Mouse (Mus musculus) intestine, embryonic 14.5 days (tissue): ENCODE data around the gene Macrod1. TPM values are rescaled to one million over a fixed set of nuclear protein-coding genes. Genes with fewer than 3 reads are reported as not detected.

Experiments
- ATAC-seq: fragments of 200-750 bp; cut with Nextera tagmentation; replicated peaks from 2 replicates; pipeline ENCODE4 v1.8.0; 2017; ENCODE audit warnings: low read depth, moderate number of reproducible peaks, moderate TSS enrichment, moderate library complexity; ENCODE audit not compliant: low FRiP score, low TSS enrichment
- DNase-seq: peaks from one replicate; pipeline ENCODE4 v3.0.0-alpha.2; 2018; ENCODE audit warnings: low spot score
- H3K27ac ChIP-seq: fragments of 300-500 bp; sonication (generic); 2 replicates; pipeline ENCODE4 v1.5.1; 2014; ENCODE audit warnings: low read depth, mild to moderate bottlenecking, control low read depth
- H3K27me3 ChIP-seq: fragments of 300-500 bp; sonication (generic); replicated peaks from 2 replicates; pipeline ENCODE4 v1.6.1; 2014; ENCODE audit warnings: low read length, control low read depth; ENCODE audit not compliant: control insufficient read depth, insufficient read depth
- H3K36me3 ChIP-seq: fragments of 300-500 bp; sonication (generic); 2 replicates; pipeline ENCODE4 v1.6.1; 2014; ENCODE audit warnings: low read length, control low read depth; ENCODE audit not compliant: control insufficient read depth, insufficient read depth
- H3K4me1 ChIP-seq: fragments of 300-500 bp; sonication (generic); replicated peaks from 2 replicates; pipeline ENCODE4 v1.6.1; 2014; ENCODE audit warnings: low read length, control low read depth, mixed read lengths; ENCODE audit not compliant: control insufficient read depth, insufficient read depth
- H3K4me2 ChIP-seq: fragments of 300-500 bp; sonication (generic); 2 replicates; pipeline ENCODE4 v1.6.1; 2014; ENCODE audit warnings: low read length
- H3K4me3 ChIP-seq: fragments of 300-500 bp; sonication (generic); 2 replicates; pipeline ENCODE4 v1.5.1; 2014; ENCODE audit warnings: low read depth, low read length, control low read depth, mixed read lengths
- H3K9ac ChIP-seq: fragments of 300-500 bp; sonication (generic); 2 replicates; pipeline ENCODE4 v1.6.1; 2014; ENCODE audit warnings: mild to moderate bottlenecking, low read length
- H3K9me3 ChIP-seq: fragments of 300-500 bp; sonication (generic); 2 replicates; pipeline ENCODE4 v1.6.1; 2016; ENCODE audit warnings: low read length, control low read depth; ENCODE audit not compliant: control insufficient read depth
- WGBS: fragments of 180-500 bp; shearing (Covaris S2); extraction: QIAGEN DNeasy Blood & Tissue Kit; methylation state at CpG from one replicate; pipeline ENCODE4 v1.1.7; 2014; 5-methylcytosine and 5-hydroxymethylcytosine counted together
- polyA plus RNA-seq: library from polyadenylated mRNA; unstranded; fragments of >200 nt; fragmentation: Nextera tagmentation; extraction: Ambion mirVana; gene quantifications from 2 replicates; pipeline ENCODE4 v1.2.1, GENCODE M21; 2014

The Macrod1 gene
- polyA plus RNA-seq, 1 experiment from 2014 or later, result 8.5 TPM

DNA sequence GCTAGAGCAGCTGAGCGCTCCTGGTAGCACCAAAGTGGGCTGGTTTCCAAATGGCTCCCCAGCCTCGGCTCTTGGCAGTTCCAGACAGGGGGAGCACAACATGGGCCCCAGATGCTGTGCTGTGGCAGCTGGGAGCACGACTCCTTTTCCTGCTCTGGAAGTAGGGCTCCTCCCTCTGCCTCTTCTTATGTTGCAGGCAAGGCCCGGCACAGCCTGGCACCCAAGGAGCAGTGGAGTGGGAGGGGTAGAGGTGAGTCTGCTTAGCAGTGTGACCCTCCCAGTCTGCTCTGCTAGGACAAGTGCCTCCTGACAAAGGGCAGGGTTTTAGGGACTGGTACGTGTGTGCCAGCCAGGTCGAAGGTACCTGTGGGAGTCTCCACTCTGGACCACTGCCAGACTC, 54.3 kb downstream of the Macrod1 start:
- H3K9ac ChIP-seq, result no peak overlapping the region
- no peak overlapping the region for H3K27ac ChIP-seq
- H3K4me1 ChIP-seq, result peaks cover 15% of the 10 kb centered on the region; the same call in 1 of the 2 replicates
- H3K4me3 ChIP-seq, result no peak overlapping the region
- H3K9me3 ChIP-seq, result no peaks in the 10 kb centered on the region
- no peaks in the 10 kb centered on the region for H3K36me3 ChIP-seq
- no peak overlapping the region for H3K4me2 ChIP-seq
- no peaks in the 10 kb centered on the region for H3K27me3 ChIP-seq
- 47% methylated on average over 6 of the region's 6 CpGs for WGBS
- DNase-seq, result no peak
- no peak for ATAC-seq

DNA sequence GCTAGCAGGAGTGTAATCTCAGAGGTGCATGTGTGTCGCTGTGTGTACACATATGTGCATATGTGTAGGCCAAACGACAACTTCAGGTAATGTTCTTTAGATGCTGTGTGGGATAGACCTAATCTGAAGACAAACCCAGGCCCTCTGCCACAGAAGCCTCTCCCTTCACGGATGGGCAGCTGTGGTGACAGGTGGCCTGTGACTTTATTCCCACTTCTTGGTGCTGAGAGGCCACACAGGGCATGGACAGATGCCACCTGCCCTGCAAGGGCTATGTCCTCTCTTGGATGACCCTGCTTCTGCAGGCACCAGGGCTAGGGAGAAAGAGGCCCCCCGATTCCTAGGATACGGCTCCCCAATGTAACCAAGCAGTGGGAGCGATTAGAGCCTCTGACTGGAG, 54.7 kb downstream of the Macrod1 start:
- Histone ChIP-seq H3K27me3 (no peaks in the 10 kb centered on the region), H3K9ac (no peak overlapping the region), H3K4me2 (no peak overlapping the region), H3K4me1 (peaks cover 15% of the 10 kb centered on the region; the same call in 1 of the 2 replicates), H3K27ac (no peak overlapping the region), H3K9me3 (no peaks in the 10 kb centered on the region), H3K36me3 (no peaks in the 10 kb centered on the region), H3K4me3 (no peak overlapping the region)
- DNase-seq (no peak), ATAC-seq (no peak)
- 87% methylated on average over 6 of the region's 6 CpGs for WGBS

DNA sequence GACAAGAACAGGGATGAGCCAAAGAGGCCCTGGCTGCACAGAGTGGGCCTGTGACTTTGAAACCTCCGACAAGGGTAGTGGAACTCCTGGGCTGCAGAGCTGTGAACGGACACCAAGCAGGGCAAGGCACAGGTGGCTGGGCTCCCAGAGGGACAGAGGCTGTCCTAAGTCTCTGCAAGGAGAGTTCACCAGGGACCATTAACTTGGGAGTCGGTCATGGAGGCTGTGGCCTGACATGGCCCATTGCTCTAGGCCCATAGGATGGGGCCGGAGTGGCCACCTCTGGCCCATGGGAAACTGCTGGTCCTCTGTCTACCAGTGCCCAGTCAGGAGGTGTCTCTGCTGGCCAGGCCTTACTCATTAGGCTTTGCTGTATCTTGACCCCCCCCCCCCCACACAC, 55.1 kb downstream of the Macrod1 start:
- H3K4me1 ChIP-seq, result peaks cover 17% of the 10 kb centered on the region; the same call in 1 of the 2 replicates
- no peaks in the 10 kb centered on the region for H3K27me3 ChIP-seq
- H3K36me3 ChIP-seq, result no peaks in the 10 kb centered on the region
- no peaks in the 10 kb centered on the region for H3K9me3 ChIP-seq
- H3K4me2 ChIP-seq, result no peak overlapping the region
- no peak overlapping the region for H3K9ac ChIP-seq
- DNase-seq (no peak), ATAC-seq (no peak)
- H3K4me3 ChIP-seq, result no peak overlapping the region
- 91% methylated on average over 4 of the region's 4 CpGs for WGBS
- H3K27ac ChIP-seq, result no peak overlapping the region

DNA sequence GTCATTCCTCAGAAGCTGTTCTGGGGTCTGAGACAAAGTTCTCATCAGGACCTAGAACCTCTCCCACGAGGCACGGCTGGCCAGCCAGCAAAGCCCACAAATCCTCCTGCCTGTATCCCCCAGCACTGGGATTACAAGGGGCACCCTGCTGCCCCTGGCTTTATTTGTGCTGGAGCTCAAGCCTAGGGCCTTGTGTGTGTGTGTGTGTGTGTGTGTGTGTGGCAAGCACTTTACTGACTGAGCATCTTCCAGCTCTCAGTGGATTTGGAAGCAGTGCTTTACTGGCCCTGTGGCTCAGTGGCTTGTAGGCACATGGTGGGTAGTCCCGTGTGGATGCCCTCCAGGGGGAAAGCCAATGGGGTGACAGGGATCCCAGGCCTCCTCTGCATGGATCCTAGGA, 56.0 kb downstream of the Macrod1 start:
- no peaks in the 10 kb centered on the region for H3K27me3 ChIP-seq
- ATAC-seq, result no peak
- 56% methylated on average over 3 of the region's 3 CpGs for WGBS
- H3K4me1 ChIP-seq, result peaks cover 23% of the 10 kb centered on the region; the same call in 1 of the 2 replicates
- DNase-seq, result no peak
- H3K27ac ChIP-seq, result no peak overlapping the region
- H3K4me3 ChIP-seq, result no peak overlapping the region
- H3K9ac ChIP-seq, result no peak overlapping the region
- H3K4me2 ChIP-seq, result no peak overlapping the region
- H3K36me3 ChIP-seq, result no peaks in the 10 kb centered on the region
- no peaks in the 10 kb centered on the region for H3K9me3 ChIP-seq

DNA sequence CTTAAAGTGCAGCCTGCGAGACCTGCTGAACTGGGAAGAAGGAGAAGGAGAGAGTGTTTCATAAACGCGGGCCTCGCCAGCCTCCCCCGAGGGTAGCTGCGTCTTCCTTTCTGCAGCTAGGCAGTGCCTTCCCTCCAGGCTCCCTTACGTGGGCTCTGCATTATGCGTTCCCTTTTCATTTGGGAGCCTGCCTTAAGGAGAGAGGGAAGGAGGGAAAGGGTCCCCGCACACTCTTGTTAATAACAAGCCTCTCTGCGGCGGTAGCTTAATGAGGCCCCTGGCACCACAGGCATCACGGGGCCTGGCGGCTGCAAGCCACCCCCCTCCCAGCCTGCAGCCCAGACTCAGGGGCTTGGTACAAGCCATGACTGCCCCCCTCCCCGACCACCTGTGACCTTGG, 57.0 kb downstream of the Macrod1 start:
- H3K27me3 ChIP-seq, result no peaks in the 10 kb centered on the region
- no peak for DNase-seq
- H3K9ac ChIP-seq, result no peak overlapping the region

DNA sequence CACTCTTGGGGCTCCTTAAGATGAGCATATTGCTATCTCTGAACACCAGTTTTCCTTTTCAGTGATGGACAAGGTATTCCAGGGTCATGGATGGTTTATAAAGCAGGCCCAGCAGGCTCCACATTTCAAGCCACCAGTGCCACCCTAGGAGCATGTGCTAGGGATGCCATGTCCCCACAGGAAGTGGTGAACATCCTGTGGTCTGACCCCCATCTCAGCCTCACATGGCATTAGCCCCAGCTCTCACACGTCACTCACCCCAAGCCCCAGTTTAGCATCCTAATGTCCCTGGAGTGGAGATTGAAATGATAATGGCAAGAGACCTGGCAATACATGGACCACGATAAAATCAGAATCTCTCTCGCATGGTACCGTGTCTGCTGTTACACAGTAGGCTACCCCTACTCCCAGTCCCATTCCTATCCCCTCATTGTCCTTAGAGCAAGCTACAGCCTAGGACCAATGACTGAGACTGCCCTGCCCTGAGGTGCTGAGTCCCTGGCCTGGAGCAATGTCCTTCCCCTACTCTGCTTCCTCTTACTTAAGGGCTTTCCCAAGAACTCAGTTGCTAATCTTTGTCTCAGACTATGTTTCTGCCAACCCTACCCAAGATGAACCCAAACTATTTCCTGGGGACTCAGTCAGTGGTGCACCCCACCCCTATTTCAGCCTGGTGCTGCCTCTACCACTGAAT, 59.6 kb downstream of the Macrod1 start:
- no peaks in the 10 kb centered on the region for H3K27me3 ChIP-seq
- no peak overlapping the region for H3K9ac ChIP-seq
- H3K36me3 ChIP-seq, result no peaks in the 10 kb centered on the region
- WGBS, result 88% methylated on average over 4 of the region's 4 CpGs
- no peak overlapping the region for H3K4me2 ChIP-seq
- peaks cover 12% of the 10 kb centered on the region; the same call in 1 of the 2 replicates for H3K4me1 ChIP-seq
- DNase-seq (no peak), ATAC-seq (no peak)
- H3K4me3 ChIP-seq, result no peak overlapping the region
- H3K27ac ChIP-seq, result no peak overlapping the region
- H3K9me3 ChIP-seq, result no peaks in the 10 kb centered on the region

More for the DNA sequence above, 57.0 kb downstream of the Macrod1 start:
- H3K27ac ChIP-seq, result no peak overlapping the region
- no peak for ATAC-seq
- H3K36me3 ChIP-seq, result no peaks in the 10 kb centered on the region
- H3K4me3 ChIP-seq, result no peak overlapping the region
- H3K9me3 ChIP-seq, result no peaks in the 10 kb centered on the region
- peaks cover 23% of the 10 kb centered on the region; the same call in 1 of the 2 replicates for H3K4me1 ChIP-seq
- WGBS, result 41% methylated on average over 14 of the region's 14 CpGs
- no peak overlapping the region for H3K4me2 ChIP-seq

DNA sequence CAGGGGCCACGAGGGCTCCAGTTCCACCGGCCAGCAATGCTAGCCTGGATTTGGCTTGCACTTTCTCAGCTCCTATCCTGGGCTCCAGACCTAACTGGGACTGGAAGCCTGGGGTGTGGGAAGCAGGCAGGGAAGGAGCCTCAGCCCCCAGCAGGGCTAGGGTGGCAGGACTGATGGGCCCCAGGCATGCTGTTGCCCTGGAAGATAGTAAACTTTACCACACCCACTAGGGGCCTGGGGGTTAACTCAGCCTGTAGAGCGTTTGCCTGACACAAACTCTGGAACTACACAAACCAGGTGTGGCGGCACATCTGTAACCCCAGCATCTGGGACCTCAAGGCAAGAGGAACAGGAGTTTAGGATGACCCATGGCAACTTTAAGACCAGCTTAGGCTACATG, 60.5 kb downstream of the Macrod1 start:
- ATAC-seq (no peak), DNase-seq (no peak)
- Histone ChIP-seq H3K9ac (no peak overlapping the region), H3K9me3 (no peaks in the 10 kb centered on the region), H3K4me3 (no peak overlapping the region), H3K27me3 (no peaks in the 10 kb centered on the region), H3K4me1 (peaks cover 12% of the 10 kb centered on the region), H3K27ac (no peak overlapping the region), H3K4me2 (no peak overlapping the region), H3K36me3 (no peaks in the 10 kb centered on the region)
- WGBS, result 38% methylated on average over 4 of the region's 4 CpGs

DNA sequence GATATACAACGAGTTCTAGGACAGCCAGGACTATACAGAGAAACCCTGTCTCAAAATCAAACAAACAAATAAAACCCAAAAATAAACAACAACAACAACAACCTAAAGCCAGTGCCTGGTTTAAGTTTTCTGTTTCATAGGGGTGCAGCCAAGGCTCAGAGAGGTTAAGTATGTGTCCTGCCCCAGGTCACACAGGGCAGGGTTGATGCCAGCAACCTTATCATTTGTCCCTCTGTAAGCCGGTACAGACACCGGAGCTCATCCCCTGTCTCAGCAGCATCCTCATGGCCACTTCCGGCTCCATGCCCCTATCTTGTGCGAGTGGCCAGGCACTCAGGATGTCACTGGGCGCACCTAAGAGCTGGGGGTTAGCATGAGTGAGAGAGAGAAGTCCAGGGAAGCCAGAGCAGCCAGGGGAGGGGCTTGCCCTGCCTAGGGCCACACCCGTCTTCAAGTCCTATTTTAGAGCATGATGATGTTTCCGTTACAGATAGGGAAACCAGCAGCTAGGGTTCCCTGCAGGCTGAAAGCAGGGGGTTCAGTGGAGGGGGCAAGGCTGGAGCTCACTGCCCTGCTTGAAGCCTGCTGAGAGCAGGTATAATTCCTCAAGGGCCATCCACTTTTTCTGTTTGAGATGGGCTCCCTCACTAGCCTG, 61.2 kb downstream of the Macrod1 start:
- 68% methylated on average over 8 of the region's 8 CpGs for WGBS
- H3K4me3 ChIP-seq, result no peak overlapping the region
- H3K9ac ChIP-seq, result no peak overlapping the region
- H3K4me2 ChIP-seq, result no peak overlapping the region
- H3K27me3 ChIP-seq, result no peaks in the 10 kb centered on the region
- ATAC-seq (no peak), DNase-seq (no peak)
- no peaks in the 10 kb centered on the region for H3K9me3 ChIP-seq
- H3K4me1 ChIP-seq, result peaks cover 19% of the 10 kb centered on the region
- no peak overlapping the region for H3K27ac ChIP-seq
- no peaks in the 10 kb centered on the region for H3K36me3 ChIP-seq

DNA sequence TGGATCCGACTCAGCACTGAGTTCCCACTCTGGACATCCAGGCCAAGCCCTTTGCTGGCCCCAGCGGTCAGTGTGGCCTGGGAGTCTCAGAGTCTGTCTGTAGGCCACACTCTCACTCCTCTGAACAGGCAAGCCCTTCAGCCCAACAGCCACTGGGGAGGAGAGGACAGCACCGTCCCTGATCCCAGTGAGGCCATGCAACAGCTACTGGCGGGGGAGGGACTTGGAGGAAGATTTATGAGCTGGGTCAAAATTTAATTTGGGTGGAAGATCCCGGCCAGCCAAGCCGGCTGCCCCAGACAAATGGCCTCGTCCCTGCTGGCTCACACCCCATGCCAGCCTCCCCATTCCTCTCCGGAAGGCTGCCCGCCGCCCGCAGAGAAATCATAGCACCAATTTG, 64.6 kb downstream of the Macrod1 start:
- Histone ChIP-seq H3K4me2 (no peak overlapping the region), H3K4me3 (no peak overlapping the region), H3K9me3 (no peaks in the 10 kb centered on the region), H3K27me3 (no peaks in the 10 kb centered on the region), H3K36me3 (no peaks in the 10 kb centered on the region), H3K27ac (no peak overlapping the region), H3K4me1 (peaks cover 20% of the 10 kb centered on the region), H3K9ac (no peak overlapping the region)
- DNase-seq (no peak), ATAC-seq (no peak)
- 36% methylated on average over 11 of the region's 11 CpGs for WGBS
